19 mouse cellular contexts compared by ENCODE assay signal in the genomic region with DNA sequence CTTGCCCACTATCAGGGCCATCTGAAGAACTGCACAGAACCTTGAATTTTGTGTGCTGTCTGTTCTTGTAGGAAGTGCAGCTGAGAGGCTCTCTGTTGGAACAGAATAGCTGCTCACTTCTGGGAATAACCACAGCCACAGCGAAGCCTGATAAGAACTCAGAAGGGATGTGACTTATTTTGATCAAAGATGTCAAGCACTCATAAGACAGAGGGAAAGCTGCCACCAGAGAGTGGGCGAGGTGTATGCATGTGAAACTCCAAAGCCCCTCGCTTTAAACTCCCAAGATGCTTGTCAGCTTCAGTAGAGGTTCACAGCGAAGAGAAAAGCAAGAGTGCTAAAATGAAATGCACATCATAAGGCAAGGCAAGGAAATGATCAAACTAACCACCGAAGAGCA.
A peak's percentile ranks its signal among the peaks of the same experiment; 100 is the strongest.
DNase-seq lines count a peak whose midpoint lies in the region; ATAC-seq lines count a peak whose summit lies in the region.
"Had no signal": no experiment of that assay in that cellular context is flagged by ENCODE, and none has a peak within 500 bp of the region (broad histone marks: within the 10 kb centered on the region; RNA-seq: fewer than 3 reads in every experiment).

No protein-coding gene starts in this region.

- H3K36me3 ChIP-seq in liver, embryonic 12.5 days, result no peaks in the 10 kb centered on the region
- H3K36me3 ChIP-seq in forebrain, embryonic 16.5 days (ENCODE audit: control insufficient read depth, insufficient read depth), result no peaks in the 10 kb centered on the region
- H3K36me3 ChIP-seq in kidney, embryonic 14.5 days (ENCODE audit: control insufficient read depth, insufficient read depth, low read length), result no peaks in the 10 kb centered on the region
- H3K36me3 ChIP-seq: hindbrain, embryonic 13.5 days; neural tube, embryonic 13.5 days; stomach, embryonic 15.5 days had no signal

- peak; percentile 73 for ATAC-seq in liver, embryonic 12.5 days
- ATAC-seq in forebrain, embryonic 16.5 days, result no peak
- ATAC-seq in kidney, embryonic 14.5 days (ENCODE audit: low FRiP score, low TSS enrichment), result no peak
- ATAC-seq: forebrain, embryonic 13.5 days; intestine, postnatal 0 days had no signal

- no peak overlapping the region for H3K9ac ChIP-seq in liver, embryonic 12.5 days
- no peak overlapping the region for H3K9ac ChIP-seq in forebrain, embryonic 16.5 days (replicated peaks; ENCODE audit: low read depth, low read length)
- no peak overlapping the region for H3K9ac ChIP-seq in kidney, embryonic 14.5 days (ENCODE audit: low read depth, low read length)
- H3K9ac ChIP-seq: forebrain, embryonic 13.5 days; hindbrain, embryonic 13.5 days; neural tube, embryonic 13.5 days; stomach, embryonic 15.5 days had no signal

- H3K4me1 ChIP-seq in liver, embryonic 12.5 days, result peaks cover 39% of the 10 kb centered on the region
- peaks cover 9% of the 10 kb centered on the region for H3K4me1 ChIP-seq in forebrain, embryonic 16.5 days (replicated peaks; ENCODE audit: control insufficient read depth, insufficient read depth, low read length)
- peaks cover 10% of the 10 kb centered on the region for H3K4me1 ChIP-seq in kidney, embryonic 14.5 days (ENCODE audit: control insufficient read depth, insufficient read depth, low read length)
- H3K4me1 ChIP-seq: stomach, embryonic 15.5 days had no signal

- H3K9me3 ChIP-seq in liver, embryonic 12.5 days (replicated peaks), result no peaks in the 10 kb centered on the region
- no peaks in the 10 kb centered on the region for H3K9me3 ChIP-seq in forebrain, embryonic 16.5 days (ENCODE audit: control insufficient read depth, low read length)
- no peaks in the 10 kb centered on the region for H3K9me3 ChIP-seq in kidney, embryonic 14.5 days (ENCODE audit: control insufficient read depth, low read length)
- H3K9me3 ChIP-seq: forebrain, embryonic 13.5 days; hindbrain, embryonic 13.5 days; neural tube, embryonic 13.5 days; stomach, embryonic 15.5 days had no signal

- peak; percentile 72 for DNase-seq in CD4-positive, CD25-positive, alpha-beta regulatory T cell, adult 2 months (ENCODE audit: low read depth, low spot score)
- DNase-seq in c-Kit-positive CD71-positive TER-119-positive erythroid progenitor cells, embryonic 14.5 days (ENCODE audit: low spot score), result peak; percentile 67
- peak; percentile 55 for DNase-seq in thymus, postnatal 0 days (ENCODE audit: low spot score)
- DNase-seq in kidney, postnatal 36 days, result no peak
- no peak for DNase-seq in urinary bladder, adult 2 months (ENCODE audit: low spot score)
- DNase-seq: cerebellum, adult 11 months; heart, adult 18-20 months; kidney, postnatal 14 days; layer of hippocampus, adult 9-11 months; lung, adult 2 months had no signal

- WGBS in liver, embryonic 12.5 days (ENCODE audit: insufficient replicate concordance), result 22% methylated on average over 5 of the region's 5 CpGs
- WGBS in forebrain, embryonic 16.5 days, result 89% methylated on average over 5 of the region's 5 CpGs
- WGBS in kidney, embryonic 14.5 days, result 94% methylated on average over 5 of the region's 5 CpGs

- no peak overlapping the region for H3K27ac ChIP-seq in liver, embryonic 12.5 days
- H3K27ac ChIP-seq in forebrain, embryonic 16.5 days (ENCODE audit: low read length), result no peak overlapping the region
- no peak overlapping the region for H3K27ac ChIP-seq in kidney, embryonic 14.5 days (ENCODE audit: low read depth, low read length)
- H3K27ac ChIP-seq: forebrain, embryonic 13.5 days; hindbrain, embryonic 13.5 days; macrophage; neural tube, embryonic 13.5 days; stomach, embryonic 15.5 days had no signal

- no peak overlapping the region for H3K4me3 ChIP-seq in liver, embryonic 12.5 days
- no peak overlapping the region for H3K4me3 ChIP-seq in forebrain, embryonic 16.5 days (replicated peaks; ENCODE audit: low read length)
- no peak overlapping the region for H3K4me3 ChIP-seq in kidney, embryonic 14.5 days (ENCODE audit: low read length)
- H3K4me3 ChIP-seq: forebrain, embryonic 13.5 days; hindbrain, embryonic 13.5 days; neural tube, embryonic 13.5 days; stomach, embryonic 15.5 days had no signal

- no peaks in the 10 kb centered on the region for H3K27me3 ChIP-seq in liver, embryonic 12.5 days (replicated peaks)
- H3K27me3 ChIP-seq in forebrain, embryonic 16.5 days (replicated peaks; ENCODE audit: control insufficient read depth, insufficient read depth, low read length), result no peaks in the 10 kb centered on the region
- no peaks in the 10 kb centered on the region for H3K27me3 ChIP-seq in kidney, embryonic 14.5 days (ENCODE audit: control insufficient read depth, insufficient read depth, low read length)
- H3K27me3 ChIP-seq: forebrain, embryonic 13.5 days; hindbrain, embryonic 13.5 days; neural tube, embryonic 13.5 days; stomach, embryonic 15.5 days had no signal

- H3K4me2 ChIP-seq in liver, embryonic 12.5 days, result no peak overlapping the region
- H3K4me2 ChIP-seq in forebrain, embryonic 16.5 days (ENCODE audit: low read length), result no peak overlapping the region
- no peak overlapping the region for H3K4me2 ChIP-seq in kidney, embryonic 14.5 days (replicated peaks; ENCODE audit: low read depth, low read length)
- H3K4me2 ChIP-seq: forebrain, embryonic 13.5 days; hindbrain, embryonic 13.5 days; neural tube, embryonic 13.5 days; stomach, embryonic 15.5 days had no signal

Comparison
In these comparisons a context has a peak if more than half of its experiments do, and no peak if none do; other contexts are left out.
1. DNase-seq: peak in CD4-positive, CD25-positive, alpha-beta regulatory T cell, adult 2 months (single experiment), c-Kit-positive CD71-positive TER-119-positive erythroid progenitor cells, embryonic 14.5 days (single experiment) and thymus, postnatal 0 days (single experiment); none in kidney, postnatal 36 days (0 of 2) and urinary bladder, adult 2 months (single experiment).